Mouse (Mus musculus) liver, adult 2 months (tissue): Measurements from ENCODE around the gene Ccdc148.

ENCODE experiments used
- CTCF ChIP-seq: fragments of 200-500 bp; IDR thresholded peaks from 2 replicates; pipeline ENCODE4 v1.5.1; 2011; ENCODE audit warnings: low read depth, low read length, control low read depth
- POLR2A ChIP-seq: fragments of 200-500 bp; IDR thresholded peaks from 2 replicates; pipeline ENCODE4 v1.6.1; 2011; ENCODE audit warnings: low read length, control low read depth; ENCODE audit not compliant: insufficient read depth; ENCODE audit errors: extremely low read depth

DNA sequence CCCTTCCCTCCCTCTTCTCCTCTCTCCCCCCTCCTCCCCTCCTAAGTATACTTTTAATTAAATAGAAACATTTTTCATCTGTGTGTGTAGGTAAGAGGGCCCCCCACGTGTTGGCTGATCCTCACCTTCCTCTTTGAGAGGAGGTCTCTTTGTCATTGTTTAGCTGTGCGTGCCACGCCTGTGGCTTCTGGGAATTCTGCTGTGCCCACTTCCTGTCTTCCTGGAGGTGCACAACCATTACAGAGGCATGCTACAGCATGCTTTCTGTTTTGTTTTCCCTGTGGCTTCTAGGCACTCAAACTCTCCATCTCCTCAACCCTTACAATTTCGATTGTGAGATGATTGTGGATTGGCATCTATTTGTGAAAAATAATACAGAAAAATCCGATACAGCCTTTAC is 11.1 kb upstream of the Ccdc148 start:
- TF ChIP-seq POLR2A (no peak), CTCF (no peak)
